In the genomic region with DNA sequence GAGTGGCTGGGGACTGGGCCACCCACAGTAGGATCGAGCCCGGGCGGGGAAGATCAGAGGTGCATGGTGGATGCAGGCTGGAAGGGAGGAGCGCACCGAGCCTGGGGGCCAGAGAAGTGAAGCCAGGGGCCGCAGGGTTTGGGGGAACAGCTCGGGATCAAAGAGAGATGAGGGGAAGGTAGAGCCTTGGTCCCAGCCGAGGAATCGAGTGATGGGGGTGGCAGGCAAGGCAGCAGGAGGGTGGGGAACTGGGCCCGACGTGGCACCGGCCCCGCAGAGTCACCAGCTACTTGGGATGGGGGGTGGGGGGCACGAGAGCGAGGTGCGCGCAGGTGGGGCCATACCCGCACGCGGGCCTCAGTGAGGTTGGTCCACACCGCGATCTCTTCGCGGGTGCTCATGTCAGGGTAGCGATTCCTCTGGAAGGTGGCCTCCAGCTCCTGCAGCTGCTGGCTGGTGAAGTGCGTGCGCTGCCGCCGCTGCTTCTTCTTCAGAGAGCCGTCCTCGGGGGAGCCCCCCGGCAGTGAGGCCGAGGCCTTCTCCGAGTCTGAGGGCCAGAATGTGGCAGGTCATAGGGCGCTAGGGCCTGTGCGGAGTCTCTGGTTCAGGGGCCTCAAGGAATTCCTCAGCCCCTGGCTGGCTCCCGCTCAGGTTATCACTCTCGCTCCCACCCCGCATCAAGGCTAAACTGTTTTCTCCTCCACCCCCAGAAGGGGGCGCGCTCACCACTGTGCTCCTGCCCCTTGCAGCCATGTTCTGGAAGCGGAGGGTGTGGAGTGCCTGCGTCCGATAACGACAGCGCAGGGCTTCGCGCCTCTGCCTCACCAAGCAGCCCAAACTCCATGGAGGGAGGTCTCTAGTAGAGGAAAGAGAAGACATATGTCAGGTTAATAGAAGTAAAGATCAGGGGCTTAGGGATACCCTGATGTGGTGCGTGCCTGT, we compare ENCODE assay signal across 8 mouse cellular contexts. TPM values are rescaled to one million over a fixed set of nuclear protein-coding genes. Genes with fewer than 3 reads are reported as not detected.
DNase-seq lines count a peak whose midpoint lies in the region; ATAC-seq lines count a peak whose summit lies in the region.

No protein-coding gene starts in this region.

- peak; percentile 65 to 71; a peak in 3 of 4 replicates for ATAC-seq in hematopoietic stem cell, adult 5-6 weeks (replicated peaks in 1 of 2; ENCODE audit: insufficient read depth in 1 of 2, low FRiP score in 2 of 2, low TSS enrichment in 1 of 2, low read depth in 1 of 2, poor library complexity in 2 of 2, severe bottlenecking in 2 of 2)
- peak; percentile 76 for ATAC-seq in megakaryocyte, adult 5-6 weeks (ENCODE audit: poor library complexity, severe bottlenecking)

- DNase-seq in MEL-GATA-1-ER (ENCODE audit: extremely low read depth, low read depth): peak; percentile 84
- peak; percentile 83 for DNase-seq in c-Kit-positive CD71-negative TER-119-negative erythroid progenitor cells, embryonic 14.5 days (ENCODE audit: low read depth)
- DNase-seq in forelimb bud, embryonic 11.5 days (ENCODE audit: low read depth, low spot score): peak; percentile 59
- peak; percentile 35 to 73 for DNase-seq in layer of hippocampus, postnatal 25 days (ENCODE audit: extremely low spot score in 1 of 2, low spot score in 1 of 2)
- DNase-seq in right cerebral cortex, postnatal 10 days (ENCODE audit: low spot score in 2 of 2): peak; percentile 43 to 56
- DNase-seq in urinary bladder, postnatal 25 days (ENCODE audit: low spot score): peak; percentile 76

RNA-seq across cellular contexts. Expression of gene Elovl3, which starts 5.2 kb away (rescaled TPM):
- total RNA-seq in hematopoietic stem cell, adult 5-6 weeks (2017): 0.38 and 1.4 TPM in 2 replicates
- not detected for total RNA-seq in layer of hippocampus, postnatal 25 days (2021)
- not detected in 2 replicates for total RNA-seq in megakaryocyte, adult 5-6 weeks (2015)
- total RNA-seq in megakaryocyte, adult 5-6 weeks (2017): not detected in 2 replicates

RNA-seq across cellular contexts. Expression of gene Pitx3, which starts 11.2 kb away (rescaled TPM):
- total RNA-seq in hematopoietic stem cell, adult 5-6 weeks (2017): not detected in 2 replicates
- not detected for total RNA-seq in layer of hippocampus, postnatal 25 days (2021)
- not detected in 2 replicates for total RNA-seq in megakaryocyte, adult 5-6 weeks (2015)
- total RNA-seq in megakaryocyte, adult 5-6 weeks (2017): not detected in 2 replicates

RNA-seq across cellular contexts. Expression of gene Gbf1, which starts 15.4 kb away (rescaled TPM):
- total RNA-seq in hematopoietic stem cell, adult 5-6 weeks (2017): 37.7 and 39.6 TPM in 2 replicates
- 10 to 100 TPM; 93.3 to 97.6 TPM for total RNA-seq in layer of hippocampus, postnatal 25 days (2021)
- total RNA-seq in megakaryocyte, adult 5-6 weeks (2015): 28.2 and 36.0 TPM in 2 replicates
- 27.0 and 38.8 TPM in 2 replicates for total RNA-seq in megakaryocyte, adult 5-6 weeks (2017)

Comparison
In these comparisons a context has a peak if more than half of its experiments do, and no peak if none do; other contexts are left out.
1. Peak in every context shown above with its lines: DNase-seq and ATAC-seq.